Mouse (Mus musculus) embryo, embryonic 10 days (tissue): ENCODE results near the gene Cars.
A peak's percentile ranks its signal among the peaks of the same experiment; 100 is the strongest.
"Not testable (repeated sequence)": the region's sequence is repeated elsewhere in the genome, so short reads cannot be mapped to it uniquely, and the experiment has no call there.

ENCODE experiments used
- DNase-seq: peaks from one replicate; pipeline ENCODE4 v3.0.0-alpha.2; 2015; ENCODE audit warnings: low spot score

Gene Cars

GRCm38 (mm10) chr7:143587586-143587985 lies 12.3 kb downstream of the Cars start:
- DNase-seq = no peak

- DNase-seq = peak; percentile 67
Observed at GRCm38 (mm10) chr7:143583956-143584355, 15.9 kb downstream of the Cars start.

- no peak for DNase-seq
Observed at GRCm38 (mm10) chr7:143583025-143583424, 16.9 kb downstream of the Cars start.

- no peak for DNase-seq
Observed at GRCm38 (mm10) chr7:143575751-143576150, 24.1 kb downstream of the Cars start.

- DNase-seq = no peak
Observed at GRCm38 (mm10) chr7:143565648-143566039, 34.2 kb downstream of the Cars start.

- DNase-seq = no peak
Observed at GRCm38 (mm10) chr7:143565015-143565647, 34.8 kb downstream of the Cars start.

- no peak for DNase-seq
Observed at GRCm38 (mm10) chr7:143563787-143564186, 36.1 kb downstream of the Cars start.

- DNase-seq = no peak
Observed at GRCm38 (mm10) chr7:143557616-143558015, 42.3 kb downstream of the Cars start.

GRCm38 (mm10) chr7:143556964-143557610 lies 42.8 kb downstream of the Cars start:
- no peak for DNase-seq

- no peak for DNase-seq
Observed at GRCm38 (mm10) chr7:143549588-143550220, 50.2 kb downstream of the Cars start.

- DNase-seq = peak; percentile 100
Observed at GRCm38 (mm10) chr7:143548976-143549457, 50.9 kb downstream of the Cars start, which contains the start of gene Nap1l4. Nap1l4 (minus strand) TSS chr7:143549106.

- peak; percentile 76 for DNase-seq
Observed at GRCm38 (mm10) chr7:143548231-143548961, 51.5 kb downstream of the Cars start.

GRCm38 (mm10) chr7:143546554-143546953 lies 53.3 kb downstream of the Cars start:
- DNase-seq = no peak

GRCm38 (mm10) chr7:143544368-143544767 lies 55.5 kb downstream of the Cars start:
- DNase-seq = peak; percentile 34

GRCm38 (mm10) chr7:143538671-143539070 lies 61.2 kb downstream of the Cars start:
- no peak for DNase-seq

GRCm38 (mm10) chr7:143538229-143538628 lies 61.7 kb downstream of the Cars start:
- not testable (repeated sequence) for DNase-seq

GRCm38 (mm10) chr7:143536251-143536650 lies 63.6 kb downstream of the Cars start:
- DNase-seq = no peak

GRCm38 (mm10) chr7:143533284-143533683 lies 66.6 kb downstream of the Cars start:
- no peak for DNase-seq

- DNase-seq = no peak
Observed at GRCm38 (mm10) chr7:143532410-143532809, 67.5 kb downstream of the Cars start.

GRCm38 (mm10) chr7:143519333-143519732 lies 80.6 kb downstream of the Cars start:
- no peak for DNase-seq

GRCm38 (mm10) chr7:143514416-143514768 lies 85.5 kb downstream of the Cars start:
- no peak for DNase-seq

GRCm38 (mm10) chr7:143513763-143514415 lies 86.0 kb downstream of the Cars start:
- DNase-seq = no peak
